Mouse (Mus musculus) heart, adult 9 months (tissue): ENCODE results near the gene Ints7.

Source experiments
- DNase-seq, 2 experiments: peaks; one replicate each; pipeline ENCODE4 v3.0.0; 2022; ENCODE audit warnings: low spot score in 2 of 2

Gene Ints7

DNA sequence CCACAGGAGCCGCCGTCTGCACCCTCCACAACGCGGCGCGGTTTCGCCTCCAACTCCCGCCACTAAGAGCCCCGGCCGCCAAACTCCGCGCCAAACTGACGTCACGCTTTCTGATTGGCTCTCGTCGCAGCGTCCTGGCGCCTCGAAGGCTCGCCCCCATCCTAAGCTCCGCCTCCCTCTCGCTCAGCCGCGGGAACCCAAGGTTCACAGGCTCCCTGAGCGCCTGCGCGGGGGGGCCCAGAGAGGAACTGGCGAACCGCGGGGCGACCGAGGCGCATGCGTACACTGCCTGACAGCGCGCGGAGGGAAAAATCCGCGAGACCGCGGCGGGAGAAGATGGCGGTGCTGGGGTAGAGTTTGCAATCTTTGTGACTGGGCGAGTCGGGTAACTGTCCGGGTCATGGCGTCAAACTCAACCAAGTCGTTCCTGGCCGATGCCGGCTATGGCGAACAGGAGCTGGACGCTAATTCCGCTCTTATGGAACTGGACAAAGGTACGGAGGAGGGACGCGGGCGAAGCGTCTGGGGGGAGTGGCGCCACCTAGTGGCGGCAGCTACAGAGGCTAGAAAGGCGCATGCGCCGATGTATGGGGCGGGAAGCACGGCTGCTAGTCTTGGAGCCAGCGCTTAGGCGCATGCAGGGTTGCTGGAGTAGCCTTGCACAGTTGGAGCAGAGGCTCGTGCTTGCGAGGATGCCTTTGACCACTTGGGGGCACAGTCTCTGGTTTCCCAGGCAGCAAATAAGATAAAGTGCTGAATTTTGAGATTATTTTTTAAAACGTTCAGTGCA lies at the start of gene Ints7, which contains the start of gene Dtl:
Gene Ints7, plus strand, starts transcription at position 179 of the 790 bp plus-strand sequence.
Gene Dtl, minus strand, starts transcription at position 87 of the 790 bp plus-strand sequence.
- DNase-seq: peak; percentile 99

DNA sequence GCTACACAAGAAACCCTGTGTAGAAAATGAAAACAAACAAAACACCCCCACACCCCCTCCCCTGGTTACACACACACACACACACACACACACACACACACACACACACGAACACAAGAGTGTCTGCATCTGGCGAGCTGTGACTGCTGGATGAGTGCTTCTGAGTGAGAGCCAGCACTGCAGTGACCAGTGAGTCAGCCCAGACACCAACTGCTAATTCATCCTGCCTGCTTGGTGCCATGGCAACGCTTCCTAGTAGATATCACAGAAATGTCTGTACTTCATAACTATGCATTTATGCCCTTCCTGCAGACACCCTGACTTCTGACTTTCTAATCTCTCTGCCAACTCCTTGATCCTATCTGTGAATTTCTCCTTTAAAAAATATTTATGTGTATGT lies 48.3 kb upstream of the Ints7 start:
- no peak for DNase-seq

DNA sequence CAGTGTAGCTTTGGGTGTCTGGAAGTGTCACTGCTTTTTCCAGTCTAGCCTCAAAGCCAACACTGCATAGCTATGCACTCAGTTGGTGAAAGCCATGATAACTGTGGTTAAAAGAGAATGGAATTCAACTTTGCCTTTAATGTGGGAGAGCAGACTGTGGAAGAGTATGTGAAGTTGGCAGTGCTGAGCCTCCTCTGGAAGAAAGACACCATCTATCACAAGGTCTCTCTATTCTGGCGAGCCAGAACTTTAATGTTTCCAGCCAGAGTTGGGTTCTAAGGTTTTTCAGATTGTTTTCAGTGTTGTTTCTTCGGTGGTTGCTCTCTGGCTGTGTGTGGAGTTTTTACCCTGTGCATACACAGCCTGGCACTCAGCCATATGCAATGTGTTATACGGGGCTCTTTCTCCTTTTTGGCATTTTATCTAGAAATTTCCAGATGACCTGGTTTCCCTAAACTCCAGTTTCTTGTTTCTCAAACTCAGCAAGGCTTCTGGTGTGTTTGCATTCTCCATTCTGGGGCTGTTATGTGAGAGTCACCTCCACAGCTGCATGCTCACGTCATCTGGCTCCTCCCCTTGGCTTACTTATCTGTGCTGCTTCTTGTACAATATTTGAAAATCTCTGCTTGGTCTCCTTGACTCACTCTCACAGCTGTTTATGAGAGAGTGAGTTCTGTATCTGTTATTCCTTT lies 47.4 kb upstream of the Ints7 start:
- DNase-seq: peak; percentile 50 to 60

DNA sequence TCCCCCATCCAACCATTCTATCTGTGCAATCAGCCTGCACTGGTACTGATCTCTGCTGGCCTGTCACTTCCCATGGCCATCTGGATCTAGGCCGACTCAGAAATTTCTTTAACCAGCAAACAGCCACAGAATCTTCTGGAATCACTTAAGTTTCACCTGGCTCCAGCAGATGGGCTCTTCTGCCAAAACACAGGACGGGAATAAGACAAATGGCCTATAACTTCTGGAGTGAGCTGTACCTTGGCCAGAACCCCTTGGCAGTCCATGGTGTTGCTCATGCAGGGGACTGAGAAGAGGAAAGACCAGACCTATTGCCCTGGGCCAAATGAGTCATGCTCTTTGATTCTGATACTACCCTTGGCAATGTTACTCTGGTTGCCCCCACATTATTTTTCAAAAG lies 46.0 kb upstream of the Ints7 start:
- peak; percentile 31 to 56 for DNase-seq

DNA sequence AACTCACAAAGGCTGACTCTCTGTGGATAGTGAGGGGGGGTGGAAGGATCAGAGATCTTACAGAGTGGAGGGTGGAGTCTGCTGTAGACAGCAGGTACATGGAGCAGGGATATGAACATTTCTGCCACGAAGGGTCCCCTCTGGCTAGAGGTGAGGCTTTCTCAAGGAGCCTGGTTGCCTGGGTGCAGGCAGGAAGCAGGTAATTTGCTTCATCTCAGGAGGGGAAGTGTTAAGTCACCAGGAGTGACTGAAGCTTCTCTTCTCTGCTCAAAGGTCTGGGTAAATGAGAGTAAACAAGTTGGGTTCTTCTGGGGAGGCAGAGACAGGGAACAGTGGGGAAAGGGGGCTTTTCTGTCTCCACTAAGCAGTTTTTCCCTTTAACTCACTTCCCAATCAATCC lies 44.4 kb upstream of the Ints7 start:
- no peak for DNase-seq

DNA sequence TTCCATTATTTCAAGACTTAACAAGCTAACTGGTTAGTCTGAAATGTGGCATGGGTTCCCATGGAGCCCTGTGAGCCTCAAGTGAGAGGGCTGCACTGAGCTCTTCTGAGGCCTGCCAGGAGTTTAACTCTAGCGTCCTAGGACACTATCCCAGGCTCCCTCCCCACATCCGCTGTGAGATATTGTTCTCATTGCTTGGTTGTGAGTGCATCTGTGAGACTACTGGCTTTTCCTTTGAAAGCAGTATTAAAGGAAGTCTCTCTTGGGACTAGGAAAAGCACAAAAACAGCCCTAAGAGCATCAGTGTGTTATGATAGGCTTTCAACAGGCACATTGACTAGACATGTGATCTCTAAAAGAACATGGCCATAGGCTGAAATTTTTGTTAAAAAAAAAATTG lies 40.5 kb upstream of the Ints7 start:
- peak; percentile 49 to 75 for DNase-seq

DNA sequence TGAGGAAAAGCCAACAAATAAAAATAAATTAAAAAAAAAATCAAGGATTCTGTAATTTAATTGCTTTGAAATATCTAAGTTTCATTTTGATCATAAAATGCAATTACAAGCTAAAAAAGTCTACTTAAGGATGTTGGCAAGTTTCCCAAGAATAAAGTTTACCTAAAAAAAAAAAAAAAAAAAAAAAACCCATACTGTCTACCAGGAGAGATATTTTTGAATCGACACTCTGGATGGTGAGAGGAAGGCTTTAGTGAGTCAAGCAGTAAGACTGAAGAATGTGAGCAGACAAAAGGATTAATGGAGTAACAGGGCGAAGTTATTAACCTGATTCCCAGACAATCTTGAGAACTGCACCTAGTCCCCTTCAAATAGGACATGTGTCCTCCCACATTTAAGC lies 35.1 kb upstream of the Ints7 start:
- no peak for DNase-seq

DNA sequence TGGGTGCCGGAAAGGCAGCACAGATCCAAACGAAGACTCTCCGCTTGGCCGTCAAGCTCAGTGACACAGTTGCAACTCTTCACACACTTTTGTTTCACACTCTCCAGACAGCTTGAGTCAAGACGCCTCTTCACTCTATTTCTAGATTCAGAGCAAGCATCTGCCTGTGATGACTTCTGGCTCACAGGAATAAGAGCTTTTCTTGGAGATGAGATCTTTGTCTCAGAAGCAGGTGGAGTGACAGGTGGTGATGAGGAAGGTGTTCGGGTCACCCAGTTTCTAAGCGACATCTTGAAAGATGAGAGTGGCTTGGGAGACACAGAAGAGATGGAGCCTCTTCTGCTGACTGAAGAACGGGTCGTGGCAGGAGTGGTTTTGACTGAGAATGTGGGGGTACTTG lies 34.4 kb upstream of the Ints7 start:
- no peak for DNase-seq

DNA sequence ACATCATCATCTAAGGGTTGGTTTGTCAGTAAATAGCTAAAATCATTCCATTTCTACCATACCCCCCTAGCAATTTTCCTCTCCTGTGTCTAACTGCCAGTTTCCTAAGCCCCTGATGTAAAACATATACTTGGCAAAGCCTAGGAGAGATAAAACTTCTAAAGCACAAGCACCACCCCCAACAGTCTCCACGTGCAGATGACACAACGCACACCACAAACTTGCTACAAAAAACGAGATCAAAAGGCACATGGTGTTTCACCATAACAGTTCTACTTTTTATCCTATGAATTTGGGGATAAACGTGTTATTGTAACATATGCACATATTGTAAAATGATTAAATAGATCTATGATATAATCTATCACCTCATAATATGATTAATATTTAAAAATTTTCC lies 33.8 kb upstream of the Ints7 start:
- no peak for DNase-seq

DNA sequence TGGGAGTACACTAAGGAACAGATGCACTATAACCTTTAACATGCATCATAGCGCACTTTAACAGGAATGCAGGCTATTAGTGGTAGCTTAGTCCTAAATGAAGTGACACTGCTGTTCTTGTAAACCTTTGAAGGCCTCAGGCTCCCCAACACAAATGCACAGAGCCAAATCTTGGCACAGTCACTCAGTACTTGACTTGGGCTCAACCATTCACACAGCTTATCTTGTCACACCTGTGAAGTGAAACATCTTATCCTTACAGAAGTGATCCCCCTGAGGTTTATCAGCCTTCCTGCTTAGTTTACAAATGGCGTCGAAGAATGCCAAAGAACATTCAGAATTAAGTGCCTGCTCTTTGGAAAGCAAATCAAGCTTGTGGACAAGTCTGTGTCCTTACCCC lies 31.7 kb upstream of the Ints7 start:
- DNase-seq: no peak

DNA sequence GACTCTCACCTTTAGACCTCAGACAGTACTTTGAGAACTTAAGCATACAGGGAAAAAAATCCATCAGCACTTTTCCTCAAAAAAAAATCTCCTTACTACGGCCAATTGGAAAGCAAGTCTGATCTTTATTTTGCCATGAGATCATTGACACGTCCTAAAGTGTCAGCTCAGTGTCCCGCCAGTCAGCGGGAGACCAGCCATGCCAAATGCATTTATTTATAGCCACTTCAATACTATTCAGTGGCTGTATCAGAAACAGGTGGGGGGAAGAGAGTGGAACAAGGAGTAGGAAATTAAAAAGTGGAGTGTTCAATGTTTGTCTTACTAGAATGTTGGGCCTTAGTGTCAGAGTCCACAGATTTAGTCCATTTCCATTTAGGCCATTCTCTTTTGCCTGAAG lies 24.6 kb upstream of the Ints7 start:
- peak; percentile 25 to 32 for DNase-seq

DNA sequence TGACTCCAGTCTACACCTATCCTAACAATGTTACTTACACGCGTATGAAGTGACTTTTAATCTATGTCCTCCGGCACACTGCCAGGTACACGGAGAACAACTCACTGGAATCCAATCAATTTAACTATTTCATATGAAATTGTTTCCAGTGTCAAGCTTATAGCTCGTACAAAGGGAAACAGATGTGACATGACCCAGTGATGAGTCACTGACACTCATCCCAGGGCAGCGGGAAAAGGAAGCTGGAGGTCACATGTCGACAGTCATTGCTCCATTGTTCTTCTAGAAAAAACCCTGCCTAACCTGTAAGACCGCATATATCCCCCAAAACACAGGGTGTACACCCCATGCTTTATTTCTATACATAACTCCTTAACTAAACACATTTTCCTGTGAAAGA lies 18.3 kb upstream of the Ints7 start:
- DNase-seq: peak; percentile 25 to 55

DNA sequence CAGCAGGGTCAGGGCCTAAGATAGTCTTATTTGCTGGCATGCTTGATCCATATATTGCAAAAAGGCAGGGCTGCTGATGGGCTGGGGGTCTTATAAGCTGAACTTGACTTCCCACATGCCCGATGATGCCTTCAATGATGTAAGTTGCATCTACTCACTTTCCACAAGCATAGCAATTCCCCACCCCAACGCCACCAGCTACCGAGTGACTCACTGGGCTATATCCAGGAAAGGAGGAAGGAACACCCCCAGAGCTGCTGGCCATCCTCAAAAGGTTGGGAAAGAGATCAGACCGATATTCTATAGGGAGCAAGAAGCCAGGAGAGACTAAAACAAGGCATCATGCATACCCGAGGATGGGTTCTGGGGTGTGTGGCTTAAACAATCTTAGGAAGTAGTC lies 15.7 kb upstream of the Ints7 start:
- DNase-seq: no peak

DNA sequence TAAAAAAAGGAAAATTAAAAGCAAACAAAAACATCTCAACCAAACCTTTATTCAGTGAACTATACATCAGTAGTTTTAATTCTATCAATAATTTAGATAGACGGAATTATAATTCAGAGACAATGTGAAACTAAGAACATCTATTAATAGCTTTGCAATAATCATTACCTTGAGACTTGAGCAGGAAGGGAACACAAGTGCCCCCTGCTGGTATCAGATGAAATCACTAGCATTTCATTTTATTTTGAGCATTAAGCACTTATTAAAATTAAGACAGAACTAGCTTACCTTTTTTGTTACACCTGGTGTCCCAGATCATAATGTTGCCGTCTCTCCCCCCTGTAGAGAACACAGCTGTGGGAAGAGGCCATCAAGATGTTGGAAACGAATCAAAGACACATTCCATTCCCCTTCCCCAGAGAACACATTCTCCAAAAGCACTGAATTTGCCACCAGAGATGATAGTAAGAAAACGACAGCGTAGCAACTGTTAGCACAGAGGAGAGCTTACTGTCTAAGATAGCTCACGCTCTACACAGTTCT lies 12.5 kb upstream of the Ints7 start:
- peak in 1 of 2 experiments; percentile 54 for DNase-seq

DNA sequence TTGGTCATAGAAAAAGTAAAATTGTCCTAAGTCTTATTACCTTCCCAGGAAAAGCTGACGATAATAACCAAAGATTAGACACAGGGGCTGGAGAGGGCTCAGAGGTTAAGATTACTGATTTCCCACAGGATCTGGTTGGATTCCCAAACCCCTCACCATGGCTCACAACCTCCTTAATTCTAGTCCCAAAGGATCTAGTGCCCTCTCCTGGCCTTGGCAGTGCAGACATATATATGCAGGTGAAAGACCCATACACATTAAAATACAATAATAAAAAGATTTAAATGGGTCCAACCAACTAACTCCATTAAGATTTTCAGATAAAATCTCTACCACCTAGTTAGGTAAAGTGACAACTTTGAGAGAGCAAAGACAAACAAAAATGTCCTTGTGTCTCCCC lies 7.6 kb upstream of the Ints7 start:
- peak in 1 of 2 experiments; percentile 15 for DNase-seq

DNA sequence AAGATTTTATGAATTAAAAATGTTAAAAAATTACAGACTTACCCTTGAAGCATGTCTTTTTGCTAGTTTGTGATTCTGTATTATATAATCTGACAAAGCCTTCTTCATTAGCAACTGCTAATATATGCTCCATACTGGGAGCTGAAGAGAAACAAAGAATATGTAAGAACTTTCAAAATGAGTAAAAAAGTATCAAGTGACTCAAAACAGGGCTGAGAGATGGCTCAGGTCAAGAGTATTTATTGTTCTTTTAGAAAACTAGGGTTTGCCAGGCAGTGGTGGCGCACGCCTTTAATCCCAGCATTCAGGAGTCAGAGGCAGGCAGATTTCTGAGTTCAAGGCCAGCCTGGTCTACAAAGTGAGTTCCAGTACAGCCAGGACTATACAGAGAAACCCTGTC lies 5.8 kb upstream of the Ints7 start:
- DNase-seq: no peak

DNA sequence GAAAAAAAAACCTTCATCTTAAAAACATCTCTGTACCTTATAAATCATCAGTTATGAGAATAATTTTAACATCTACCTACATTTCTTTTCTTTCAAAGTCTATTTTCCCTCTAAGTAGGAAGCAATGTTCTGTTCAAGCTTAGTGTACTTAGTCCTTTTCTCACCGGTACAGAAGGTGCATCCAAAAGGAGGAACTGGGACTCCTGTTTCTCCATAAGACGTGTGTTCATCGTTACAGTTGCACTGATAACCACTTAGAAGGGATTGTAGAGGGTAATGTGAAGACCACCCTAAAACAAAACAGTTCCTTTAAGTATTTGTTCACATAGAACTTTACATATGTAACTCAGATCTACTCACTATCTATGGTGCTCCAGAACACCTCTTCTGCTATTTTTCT lies 5.0 kb upstream of the Ints7 start:
- no peak for DNase-seq

DNA sequence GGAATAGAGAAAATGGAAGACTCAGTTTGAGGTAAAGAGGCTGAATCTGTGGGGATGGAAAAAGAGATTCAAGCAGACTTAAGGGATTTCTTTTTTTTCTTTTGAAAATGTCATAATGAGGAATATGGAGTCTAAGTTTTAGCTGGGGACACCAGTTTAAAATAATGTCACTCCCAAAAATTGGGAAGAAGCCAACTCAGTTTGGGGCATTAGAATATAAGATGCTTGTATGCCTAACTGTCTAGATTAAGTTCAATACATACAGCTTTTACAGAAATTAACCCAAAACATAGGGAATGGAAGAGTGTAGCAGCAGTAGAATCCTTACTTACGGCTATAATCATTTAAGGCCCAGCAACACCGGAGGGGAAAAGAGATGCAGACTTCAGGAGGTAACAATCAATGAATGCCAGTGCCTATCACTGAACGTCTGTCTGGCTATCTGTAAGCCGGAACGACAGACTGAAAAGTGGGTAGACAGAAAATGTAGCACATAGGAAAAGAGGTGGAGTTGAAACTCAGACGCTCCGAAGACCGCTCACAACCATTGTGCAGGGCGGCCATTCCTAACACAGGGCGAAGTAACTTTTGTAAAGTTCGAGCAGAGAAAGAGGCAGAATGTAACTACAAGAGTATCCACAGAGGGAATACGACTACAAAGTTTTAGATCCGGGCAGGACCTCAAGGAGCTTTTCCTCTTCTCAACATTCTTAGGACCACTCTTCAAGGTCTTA lies 1.4 kb upstream of the Ints7 start:
- DNase-seq: no peak

DNA sequence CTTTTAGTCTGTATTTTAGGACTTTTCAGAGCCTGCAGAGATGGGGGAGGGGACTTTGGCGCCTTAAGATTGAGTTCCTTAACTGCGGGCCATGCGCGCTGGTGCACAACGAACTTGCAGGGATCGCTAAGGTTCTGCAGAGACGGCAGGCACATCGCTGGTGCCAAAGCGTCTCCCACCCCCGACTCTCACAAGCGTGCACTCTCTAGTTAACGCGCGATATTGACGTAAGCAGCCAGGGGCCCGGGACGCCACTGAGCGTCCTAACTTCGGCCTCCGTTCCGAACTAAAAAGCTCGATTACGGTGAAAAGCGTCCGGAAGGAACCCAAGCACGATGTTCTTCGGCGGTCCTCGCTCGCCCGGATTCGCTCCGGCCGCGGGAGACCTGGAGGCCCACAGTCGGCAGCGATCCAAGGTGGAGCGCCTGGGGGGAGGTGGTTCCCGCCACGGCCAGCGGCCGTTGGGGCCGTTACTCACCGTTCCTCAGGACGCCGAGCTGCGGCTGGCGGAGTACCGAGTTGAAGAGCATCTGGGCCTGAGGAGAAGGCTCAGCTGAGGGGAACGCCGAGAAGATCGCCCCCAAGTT lies 472 bp upstream of the Ints7 start:
- peak in 1 of 2 experiments; percentile 8 for DNase-seq

DNA sequence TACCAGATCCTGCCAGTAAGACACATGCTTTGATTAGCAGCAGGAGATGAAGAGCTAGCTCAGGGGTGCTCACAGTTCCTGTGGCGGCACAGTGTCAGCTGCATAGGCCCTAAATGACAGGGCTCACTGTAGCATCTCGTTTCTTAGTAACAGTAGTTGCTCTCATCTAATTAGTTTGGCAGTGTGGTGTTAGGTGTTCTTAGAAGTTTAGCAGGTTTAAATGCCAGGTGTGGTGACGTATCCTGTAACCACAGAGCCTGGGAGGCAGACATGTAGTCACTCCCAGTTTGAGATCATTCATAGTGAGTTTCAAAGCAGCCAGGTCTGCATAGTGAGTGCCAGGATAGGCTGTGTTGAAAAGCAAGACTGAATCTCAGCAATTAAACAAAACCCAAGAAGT lies 4.1 kb downstream of the Ints7 start:
- DNase-seq: no peak

DNA sequence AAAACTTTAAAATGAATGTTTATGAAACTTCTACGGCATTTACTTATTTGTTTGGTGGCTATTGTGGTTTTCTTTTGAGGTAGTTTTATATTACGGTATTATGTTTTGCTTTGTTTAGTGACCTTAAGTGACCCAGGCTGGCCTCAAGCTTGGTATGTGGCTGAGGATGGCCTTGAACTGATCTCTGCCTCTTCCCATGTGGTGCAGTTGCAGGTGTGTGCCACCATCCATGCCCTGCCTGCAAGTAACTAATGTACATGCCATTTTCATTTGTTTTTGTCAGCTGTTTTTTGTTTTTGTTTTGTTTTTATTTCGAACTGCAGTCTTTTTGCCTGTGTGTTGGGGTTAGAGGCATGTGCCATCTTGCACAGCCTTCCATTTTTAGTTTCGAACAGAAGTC lies 6.2 kb downstream of the Ints7 start:
- DNase-seq: no peak

DNA sequence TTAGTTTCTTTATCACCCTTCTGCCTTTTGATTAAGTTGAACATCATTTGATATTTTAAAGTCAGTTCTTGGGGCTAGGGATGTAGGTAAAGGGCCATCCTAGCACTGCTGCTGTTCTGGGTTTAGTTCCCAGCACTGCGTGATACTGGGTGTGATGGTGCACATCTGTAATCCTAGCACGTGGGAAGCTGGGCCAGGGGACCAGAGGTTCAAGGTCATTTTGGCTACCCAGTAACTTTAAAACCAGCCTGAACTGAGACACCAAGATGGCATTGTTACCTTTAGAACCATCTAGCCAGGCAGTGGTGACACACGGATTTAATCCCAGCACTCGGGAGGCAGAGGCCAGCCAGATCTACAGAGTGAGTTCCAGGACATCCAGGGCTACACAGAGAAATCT lies 8.4 kb downstream of the Ints7 start:
- DNase-seq: no peak
